Mouse (Mus musculus) forebrain, embryonic 10.5 days (tissue): Measurements from ENCODE around the gene Reg4. TPM values are rescaled to one million over a fixed set of nuclear protein-coding genes. Genes with fewer than 3 reads are reported as not detected.

Source experiments
- DNase-seq: peaks from one replicate; pipeline ENCODE4 v3.0.0-alpha.2; 2017; ENCODE audit warnings: low spot score; ENCODE audit errors: extremely low spot score
- H3K27ac ChIP-seq: fragments of 300-500 bp; sonication (generic); 2 replicates; pipeline ENCODE4 v1.5.1; 2016; ENCODE audit warnings: mild to moderate bottlenecking
- H3K27me3 ChIP-seq: fragments of 300-500 bp; sonication (generic); 2 replicates; pipeline ENCODE4 v1.6.1; 2016; ENCODE audit warnings: mild to moderate bottlenecking; ENCODE audit not compliant: poor library complexity, severe bottlenecking
- H3K36me3 ChIP-seq: fragments of 300-500 bp; sonication (generic); replicated peaks from 2 replicates; pipeline ENCODE4 v1.6.1; 2016; ENCODE audit warnings: mild to moderate bottlenecking, moderate library complexity
- H3K4me1 ChIP-seq: fragments of 300-500 bp; sonication (generic); 2 replicates; pipeline ENCODE4 v1.6.1; 2016
- H3K4me3 ChIP-seq: fragments of 300-500 bp; sonication (generic); 2 replicates; pipeline ENCODE4 v1.5.1; 2016; ENCODE audit warnings: mild to moderate bottlenecking, moderate library complexity
- H3K9me3 ChIP-seq: fragments of 300-500 bp; sonication (generic); 2 replicates; pipeline ENCODE4 v1.6.1; 2016; ENCODE audit warnings: mild to moderate bottlenecking, moderate library complexity
- WGBS: fragments of 180-500 bp; shearing (Covaris S2); methylation state at CpG from one replicate; pipeline ENCODE4 v1.1.7; 2016; 5-methylcytosine and 5-hydroxymethylcytosine counted together
- polyA plus RNA-seq: library from polyadenylated mRNA; unstranded; fragments of >200 nt; fragmentation: Nextera tagmentation; extraction: Ambion mirVana; gene quantifications from 2 replicates; pipeline ENCODE4 v1.2.1, GENCODE M21; 2016

The Reg4 gene
- polyA plus RNA-seq, 1 experiment from 2014 or later, result 0.14 TPM

- H3K36me3 ChIP-seq, result no peaks in the 10 kb centered on the region
- no peak for DNase-seq
- no peak overlapping the region for H3K4me3 ChIP-seq
- 90% methylated on average over 3 of the region's 3 CpGs for WGBS
- peaks cover under 1% of the 10 kb centered on the region; the same call in 1 of the 2 replicates for H3K27me3 ChIP-seq
- H3K4me1 ChIP-seq, result peaks cover 7% of the 10 kb centered on the region; the same call in 1 of the 2 replicates
- H3K27ac ChIP-seq, result no peak overlapping the region
- H3K9me3 ChIP-seq, result no peaks in the 10 kb centered on the region
Measured at GRCm38 (mm10) chr3:98223263-98223662, 1.3 kb downstream of the Reg4 start.

GRCm38 (mm10) chr3:98223783-98224580, 2.0 kb downstream of the Reg4 start:
- H3K36me3 ChIP-seq, result no peaks in the 10 kb centered on the region
- no peak overlapping the region for H3K4me3 ChIP-seq
- DNase-seq, result peak; percentile 61
- peaks cover 7% of the 10 kb centered on the region; the same call in 1 of the 2 replicates for H3K4me1 ChIP-seq
- WGBS, result 22% methylated on average over 9 of the region's 9 CpGs
- H3K27me3 ChIP-seq, result peaks cover 3% of the 10 kb centered on the region; the same call in 1 of the 2 replicates
- H3K27ac ChIP-seq, result peak overlapping the region; percentile 26; the same call in 1 of the 2 replicates
- H3K9me3 ChIP-seq, result no peaks in the 10 kb centered on the region

- no peak for DNase-seq
- WGBS, result 87% methylated on average over 7 of the region's 7 CpGs
Measured at GRCm38 (mm10) chr3:98224975-98225374, 3.0 kb downstream of the Reg4 start.

GRCm38 (mm10) chr3:98225746-98226145, 3.8 kb downstream of the Reg4 start:
- Histone ChIP-seq H3K4me3 (no peak overlapping the region), H3K4me1 (peaks cover 7% of the 10 kb centered on the region; the same call in 1 of the 2 replicates), H3K27ac (no peak overlapping the region), H3K9me3 (no peaks in the 10 kb centered on the region), H3K36me3 (no peaks in the 10 kb centered on the region), H3K27me3 (peaks cover 3% of the 10 kb centered on the region; the same call in 1 of the 2 replicates)
- 73% methylated on average over 2 of the region's 2 CpGs for WGBS
- DNase-seq, result no peak

More at GRCm38 (mm10) chr3:98224975-98225374, 3.0 kb downstream of the Reg4 start:
- Histone ChIP-seq H3K36me3 (no peaks in the 10 kb centered on the region), H3K27me3 (peaks cover 3% of the 10 kb centered on the region; the same call in 1 of the 2 replicates), H3K9me3 (no peaks in the 10 kb centered on the region), H3K4me3 (no peak overlapping the region), H3K27ac (no peak overlapping the region), H3K4me1 (peaks cover 7% of the 10 kb centered on the region; the same call in 1 of the 2 replicates)

- Histone ChIP-seq H3K9me3 (no peaks in the 10 kb centered on the region), H3K27me3 (peaks cover 3% of the 10 kb centered on the region; the same call in 1 of the 2 replicates), H3K36me3 (no peaks in the 10 kb centered on the region), H3K27ac (no peak overlapping the region), H3K4me1 (peaks cover 7% of the 10 kb centered on the region; the same call in 1 of the 2 replicates), H3K4me3 (no peak overlapping the region)
- peak; percentile 80 for DNase-seq
- WGBS, result 41% methylated on average over 19 of the region's 19 CpGs
Measured at GRCm38 (mm10) chr3:98226988-98227610, 5.1 kb downstream of the Reg4 start.

GRCm38 (mm10) chr3:98227763-98228162, 5.8 kb downstream of the Reg4 start:
- 70% methylated on average over 3 of the region's 3 CpGs for WGBS

GRCm38 (mm10) chr3:98229943-98230342, 8.0 kb downstream of the Reg4 start:
- DNase-seq, result no peak
- H3K4me1 ChIP-seq, result 0 out of 2 replicates have a peak, but pooled peaks cover 3% of the 10 kb centered on the region
- peaks cover 3% of the 10 kb centered on the region; the same call in 1 of the 2 replicates for H3K27me3 ChIP-seq
- 90% methylated on average over 7 of the region's 7 CpGs for WGBS
- H3K9me3 ChIP-seq, result no peaks in the 10 kb centered on the region
- no peaks in the 10 kb centered on the region for H3K36me3 ChIP-seq
- no peak overlapping the region for H3K4me3 ChIP-seq
- H3K27ac ChIP-seq, result no peak overlapping the region

More at GRCm38 (mm10) chr3:98227763-98228162, 5.8 kb downstream of the Reg4 start:
- Histone ChIP-seq H3K4me1 (peaks cover 7% of the 10 kb centered on the region; the same call in 1 of the 2 replicates), H3K9me3 (no peaks in the 10 kb centered on the region), H3K36me3 (no peaks in the 10 kb centered on the region), H3K27me3 (peaks cover 3% of the 10 kb centered on the region; the same call in 1 of the 2 replicates), H3K27ac (no peak overlapping the region), H3K4me3 (no peak overlapping the region)
- no peak for DNase-seq

GRCm38 (mm10) chr3:98233504-98233903, 11.5 kb downstream of the Reg4 start:
- H3K4me1 ChIP-seq, result no peaks in the 10 kb centered on the region
- DNase-seq, result no peak

GRCm38 (mm10) chr3:98236266-98236665, 14.3 kb downstream of the Reg4 start:
- H3K4me1 ChIP-seq, result no peaks in the 10 kb centered on the region
- no peak overlapping the region for H3K4me3 ChIP-seq
- H3K9me3 ChIP-seq, result no peaks in the 10 kb centered on the region
- DNase-seq, result no peak
- 92% methylated on average over 6 of the region's 6 CpGs for WGBS
- no peaks in the 10 kb centered on the region for H3K27me3 ChIP-seq
- H3K36me3 ChIP-seq, result no peaks in the 10 kb centered on the region
- H3K27ac ChIP-seq, result no peak overlapping the region

More at GRCm38 (mm10) chr3:98233504-98233903, 11.5 kb downstream of the Reg4 start:
- Histone ChIP-seq H3K36me3 (no peaks in the 10 kb centered on the region), H3K9me3 (no peaks in the 10 kb centered on the region), H3K4me3 (no peak overlapping the region), H3K27ac (no peak overlapping the region), H3K27me3 (no peaks in the 10 kb centered on the region)

GRCm38 (mm10) chr3:98237240-98237639, 15.3 kb downstream of the Reg4 start:
- H3K27ac ChIP-seq, result no peak overlapping the region
- WGBS, result 87% methylated on average over 5 of the region's 5 CpGs
- H3K36me3 ChIP-seq, result no peaks in the 10 kb centered on the region
- no peak overlapping the region for H3K4me3 ChIP-seq
- no peaks in the 10 kb centered on the region for H3K9me3 ChIP-seq
- no peaks in the 10 kb centered on the region for H3K27me3 ChIP-seq
- no peak for DNase-seq
- no peaks in the 10 kb centered on the region for H3K4me1 ChIP-seq

- Histone ChIP-seq H3K9me3 (no peaks in the 10 kb centered on the region), H3K4me3 (no peak overlapping the region), H3K27ac (no peak overlapping the region), H3K36me3 (no peaks in the 10 kb centered on the region), H3K4me1 (no peaks in the 10 kb centered on the region), H3K27me3 (no peaks in the 10 kb centered on the region)
- DNase-seq, result no peak
- WGBS, result 76% methylated on average over 3 of the region's 3 CpGs
Measured at GRCm38 (mm10) chr3:98238150-98238549, 16.2 kb downstream of the Reg4 start.

GRCm38 (mm10) chr3:98242051-98242450, 20.1 kb downstream of the Reg4 start:
- Histone ChIP-seq H3K4me1 (peaks cover 18% of the 10 kb centered on the region), H3K27me3 (no peaks in the 10 kb centered on the region), H3K4me3 (no peak overlapping the region), H3K27ac (no peak overlapping the region), H3K9me3 (no peaks in the 10 kb centered on the region), H3K36me3 (no peaks in the 10 kb centered on the region)
- no peak for DNase-seq
- WGBS, result 87% methylated on average over 3 of the region's 3 CpGs
